Mouse (Mus musculus) leukemia stem cell, adult 10-12 weeks (primary cell): Measurements from ENCODE around the gene Ldlr. TPM values are rescaled to one million over a fixed set of nuclear protein-coding genes. Genes with fewer than 3 reads are reported as not detected.

Experiments used
- polyA plus RNA-seq: library from polyadenylated mRNA; stranded (reverse); fragments of >175 nt; gene quantifications from 2 replicates; pipeline ENCODE4 v1.2.3, GENCODE M21; 2012; ENCODE audit warnings: low replicate concordance

Ldlr gene
- 5.5 and 9.9 TPM in 2 replicates for polyA plus RNA-seq

GRCm38 (mm10) chr9:21723377-21724146 lies at the start of gene Ldlr:
TSS of gene Ldlr (plus strand) at chr9:21723483.

GRCm38 (mm10) chr9:21760155-21761088 lies 37.1 kb downstream of the Ldlr start, which contains the start of gene Spc24:
TSS of gene Spc24 (minus strand) at chr9:21760303.

GRCm38 (mm10) chr9:21798345-21799009 lies 75.2 kb downstream of the Ldlr start, which contains the start of gene Kank2:
TSS of gene Kank2 (minus strand) at chr9:21798744.

Other genes with a start within 250 kb of the Ldlr start
- 8.2 and 14.3 TPM in 2 replicates for gene Tmed1, start 213.2 kb upstream of the Ldlr start, polyA plus RNA-seq
- gene AB124611, start 197.3 kb upstream of the Ldlr start, polyA plus RNA-seq = 70.9 and 71.6 TPM in 2 replicates
- 276 and 327 TPM in 2 replicates for gene Carm1, start 176.6 kb upstream of the Ldlr start, polyA plus RNA-seq
- 19.0 and 25.0 TPM in 2 replicates for gene Timm29, start 130.8 kb upstream of the Ldlr start, polyA plus RNA-seq
- gene Yipf2, start 130.7 kb upstream of the Ldlr start, polyA plus RNA-seq = 2.5 and 3.0 TPM in 2 replicates
- gene Smarca4, start 107.3 kb upstream of the Ldlr start, polyA plus RNA-seq = 291 and 327 TPM in 2 replicates
- 66.2 and 67.6 TPM in 2 replicates for gene Spc24, start 36.8 kb downstream of the Ldlr start, polyA plus RNA-seq
- gene Kank2, start 75.3 kb downstream of the Ldlr start, polyA plus RNA-seq = 0.86 and 1.6 TPM in 2 replicates
- not detected in 2 replicates for gene Angptl8, start 112.0 kb downstream of the Ldlr start, polyA plus RNA-seq
- 4.1 and 4.6 TPM in 2 replicates for gene Dock6, start 129.2 kb downstream of the Ldlr start, polyA plus RNA-seq
- gene Rab3d, start 194.7 kb downstream of the Ldlr start, polyA plus RNA-seq = 2.8 and 3.1 TPM in 2 replicates
- 0.15 and 0.30 TPM in 2 replicates for gene Ccdc159, start 204.0 kb downstream of the Ldlr start, polyA plus RNA-seq
- gene Tmem205, start 204.1 kb downstream of the Ldlr start, polyA plus RNA-seq = 7.7 and 9.7 TPM in 2 replicates
- 2.7 and 3.5 TPM in 2 replicates for gene Plppr2, start 213.6 kb downstream of the Ldlr start, polyA plus RNA-seq
- gene Swsap1, start 232.3 kb downstream of the Ldlr start, polyA plus RNA-seq = 5.8 and 8.2 TPM in 2 replicates
- 411 and 740 TPM in 2 replicates for gene Epor, start 240.0 kb downstream of the Ldlr start, polyA plus RNA-seq